Mouse (Mus musculus) forebrain, embryonic 10.5 days (tissue): ENCODE results near the gene Klhl8. TPM values are rescaled to one million over a fixed set of nuclear protein-coding genes. Genes with fewer than 3 reads are reported as not detected.
A peak's percentile ranks its signal among the peaks of the same experiment; 100 is the strongest.

ENCODE experiments used
- DNase-seq: peaks from one replicate; pipeline ENCODE4 v3.0.0-alpha.2; 2017; ENCODE audit warnings: low spot score; ENCODE audit errors: extremely low spot score
- H3K27ac ChIP-seq: fragments of 300-500 bp; sonication (generic); 2 replicates; pipeline ENCODE4 v1.5.1; 2016; ENCODE audit warnings: mild to moderate bottlenecking
- H3K27me3 ChIP-seq: fragments of 300-500 bp; sonication (generic); 2 replicates; pipeline ENCODE4 v1.6.1; 2016; ENCODE audit warnings: mild to moderate bottlenecking; ENCODE audit not compliant: poor library complexity, severe bottlenecking
- H3K36me3 ChIP-seq: fragments of 300-500 bp; sonication (generic); replicated peaks from 2 replicates; pipeline ENCODE4 v1.6.1; 2016; ENCODE audit warnings: mild to moderate bottlenecking, moderate library complexity
- H3K4me1 ChIP-seq: fragments of 300-500 bp; sonication (generic); 2 replicates; pipeline ENCODE4 v1.6.1; 2016
- H3K4me3 ChIP-seq: fragments of 300-500 bp; sonication (generic); 2 replicates; pipeline ENCODE4 v1.5.1; 2016; ENCODE audit warnings: mild to moderate bottlenecking, moderate library complexity
- H3K9me3 ChIP-seq: fragments of 300-500 bp; sonication (generic); 2 replicates; pipeline ENCODE4 v1.6.1; 2016; ENCODE audit warnings: mild to moderate bottlenecking, moderate library complexity
- WGBS: fragments of 180-500 bp; shearing (Covaris S2); methylation state at CpG from one replicate; pipeline ENCODE4 v1.1.7; 2016; 5-methylcytosine and 5-hydroxymethylcytosine counted together
- polyA plus RNA-seq: library from polyadenylated mRNA; unstranded; fragments of >200 nt; fragmentation: Nextera tagmentation; extraction: Ambion mirVana; gene quantifications from 2 replicates; pipeline ENCODE4 v1.2.1, GENCODE M21; 2016

Gene Klhl8
- polyA plus RNA-seq, 1 experiment from 2014 or later, result 9.9 TPM

DNA sequence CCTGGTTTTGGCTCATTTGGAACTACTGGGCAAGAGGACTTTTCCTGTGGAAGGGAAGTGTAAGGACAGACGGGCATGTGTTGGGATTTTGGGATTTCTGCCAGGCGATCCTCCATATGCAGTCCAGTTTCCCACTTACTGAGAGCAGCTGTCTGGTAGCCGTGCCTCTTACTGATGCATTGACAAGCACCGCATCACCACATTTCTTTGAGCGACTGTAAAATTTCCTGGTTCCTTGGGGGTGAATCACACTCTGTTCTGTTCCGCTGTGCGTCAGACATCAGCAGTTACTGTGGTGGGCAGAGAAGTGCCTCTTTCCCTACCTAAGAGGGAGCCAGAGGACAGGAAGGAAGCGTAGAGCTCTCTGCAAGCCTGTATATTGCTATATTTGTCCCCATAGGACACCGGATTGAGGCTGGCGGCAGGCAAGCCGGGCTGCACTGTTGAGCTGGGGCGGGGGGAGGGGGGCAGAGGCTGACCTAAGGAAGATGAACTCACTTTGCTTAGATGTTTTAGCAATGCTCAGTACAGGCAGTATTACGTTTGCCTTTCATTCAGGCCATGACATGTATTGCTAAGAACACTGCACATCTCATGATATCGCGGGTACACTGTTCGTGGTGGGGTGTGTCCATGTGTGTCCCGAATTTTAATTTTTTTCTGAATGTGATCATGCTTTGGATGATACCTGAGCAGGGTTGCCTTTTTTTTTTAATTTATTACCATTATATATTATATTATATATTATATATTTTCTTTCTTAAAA is 56.8 kb downstream of the Klhl8 start:
- H3K4me1 ChIP-seq, result peaks cover 4% of the 10 kb centered on the region; the same call in 1 of the 2 replicates
- no peak for DNase-seq
- no peak overlapping the region for H3K27ac ChIP-seq
- 86% methylated on average over 17 of the region's 17 CpGs for whole genome bisulfite sequencing
- peaks cover 6% of the 10 kb centered on the region; the same call in 1 of the 2 replicates for H3K27me3 ChIP-seq
- no peaks in the 10 kb centered on the region for H3K9me3 ChIP-seq
- H3K4me3 ChIP-seq, result no peak overlapping the region
- peaks cover 31% of the 10 kb centered on the region for H3K36me3 ChIP-seq

DNA sequence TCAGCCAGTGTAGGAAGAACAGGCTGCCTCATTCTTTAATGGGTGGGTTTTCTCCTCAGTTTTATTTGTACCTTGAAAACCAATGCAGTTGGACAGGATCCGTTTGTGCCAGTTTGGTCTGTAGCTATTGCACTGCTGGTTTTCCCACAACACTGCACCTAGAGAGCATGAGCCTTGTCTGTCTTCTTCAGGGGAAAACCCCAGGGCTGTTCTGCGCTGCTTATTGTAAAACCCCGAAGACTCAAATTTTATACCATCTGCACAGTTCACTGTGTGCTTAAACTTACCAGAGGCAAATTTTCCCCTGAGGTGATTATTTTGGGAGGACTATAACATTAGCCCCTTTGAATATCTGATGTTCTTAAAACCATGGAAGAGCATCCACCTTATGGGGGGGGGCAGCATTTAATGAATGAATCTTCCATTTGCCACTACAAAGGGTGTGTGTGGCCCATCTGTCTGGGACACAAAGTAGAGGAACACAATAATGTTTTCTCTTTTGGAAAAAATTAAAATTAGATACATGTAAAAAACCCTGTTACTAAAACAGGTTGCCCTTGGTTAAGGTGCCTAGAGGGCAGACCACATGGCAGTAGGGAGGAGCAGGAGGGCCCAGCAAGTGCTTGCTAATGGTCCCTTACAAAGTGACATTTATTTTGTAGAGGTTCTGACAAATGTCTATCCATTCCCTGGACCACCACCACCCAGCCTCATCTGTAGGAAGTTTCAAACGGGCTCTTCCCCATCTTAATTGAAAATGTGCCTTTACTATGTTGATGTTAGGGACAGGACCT is 58.1 kb downstream of the Klhl8 start:
- Histone ChIP-seq H3K27ac (no peak overlapping the region), H3K27me3 (peaks cover 16% of the 10 kb centered on the region; the same call in 1 of the 2 replicates), H3K4me3 (no peak overlapping the region), H3K4me1 (peaks cover 4% of the 10 kb centered on the region; the same call in 1 of the 2 replicates), H3K36me3 (peaks cover 44% of the 10 kb centered on the region), H3K9me3 (no peaks in the 10 kb centered on the region)
- 93% methylated on average over 4 of the region's 4 CpGs for WGBS
- DNase-seq, result no peak

DNA sequence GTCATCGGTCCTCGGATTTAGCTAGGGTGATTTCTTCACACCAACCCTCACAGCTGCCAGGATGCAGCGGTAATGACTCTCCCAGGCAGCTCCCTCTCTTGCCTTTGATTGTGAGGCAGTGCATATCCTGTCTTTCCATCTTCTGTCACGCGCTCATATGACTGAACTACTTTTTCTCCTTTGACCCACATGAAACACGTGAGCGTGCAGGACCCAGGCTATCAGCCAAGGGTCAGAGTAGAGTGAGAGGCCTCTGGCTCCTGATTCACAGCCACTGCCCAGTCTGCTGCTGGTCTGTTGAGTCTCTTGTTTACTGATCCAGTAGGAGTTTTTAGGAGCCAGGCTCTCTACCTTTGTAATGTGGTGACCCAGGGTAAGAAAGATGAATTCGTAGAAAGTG is 62.5 kb downstream of the Klhl8 start:
- peaks cover 56% of the 10 kb centered on the region for H3K36me3 ChIP-seq
- H3K4me3 ChIP-seq, result no peak overlapping the region
- 94% methylated on average over 8 of the region's 8 CpGs for WGBS
- no peaks in the 10 kb centered on the region for H3K9me3 ChIP-seq
- peaks cover 25% of the 10 kb centered on the region for H3K4me1 ChIP-seq
- no peak for DNase-seq
- H3K27me3 ChIP-seq, result peaks cover 42% of the 10 kb centered on the region; the same call in 1 of the 2 replicates
- H3K27ac ChIP-seq, result no peak overlapping the region

DNA sequence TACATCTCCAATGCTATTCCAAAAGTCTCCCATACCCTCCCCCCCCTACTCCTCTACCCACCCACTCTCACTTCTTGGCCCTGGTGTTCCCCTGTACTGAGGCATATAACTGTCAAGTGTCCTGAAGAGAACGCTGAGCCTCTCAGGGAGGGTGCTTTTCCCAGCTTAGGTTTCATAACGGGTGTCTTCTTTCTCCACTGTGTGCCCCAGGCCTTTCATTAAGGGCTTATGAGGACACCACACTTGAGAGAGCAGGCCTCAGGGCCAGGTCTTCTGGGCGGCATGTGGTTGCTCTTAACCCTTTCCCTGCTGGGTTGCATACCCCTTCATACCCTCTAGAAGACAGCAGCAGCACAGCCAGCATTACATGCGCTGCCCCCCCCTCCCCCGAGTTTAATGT is 64.5 kb downstream of the Klhl8 start:
- Histone ChIP-seq H3K27me3 (peaks cover 52% of the 10 kb centered on the region), H3K4me1 (peaks cover 25% of the 10 kb centered on the region), H3K4me3 (no peak overlapping the region), H3K36me3 (peaks cover 61% of the 10 kb centered on the region), H3K27ac (no peak overlapping the region), H3K9me3 (no peaks in the 10 kb centered on the region)
- DNase-seq, result no peak
- WGBS, result 53% methylated on average over 5 of the region's 5 CpGs

DNA sequence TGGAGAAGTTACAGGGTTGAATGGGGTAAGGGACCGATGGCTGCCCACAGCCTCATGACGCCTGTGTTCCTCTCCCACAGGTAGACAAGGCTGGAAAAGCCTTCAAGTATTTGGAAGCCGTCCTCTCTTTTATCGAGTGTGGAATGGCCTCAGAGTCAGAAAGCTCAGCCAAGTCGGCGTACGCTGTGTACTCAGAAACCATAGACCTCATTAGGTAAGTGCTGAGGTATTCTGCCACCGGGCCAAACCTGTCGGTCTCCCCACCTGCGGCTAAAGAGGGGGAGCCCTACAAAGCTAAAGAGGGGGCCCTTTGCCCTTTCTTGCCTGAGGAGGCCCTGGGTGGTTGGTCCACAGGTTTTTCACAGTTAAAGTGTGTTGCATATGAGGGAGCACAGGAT is 64.9 kb downstream of the Klhl8 start:
- peaks cover 52% of the 10 kb centered on the region for H3K27me3 ChIP-seq
- no peaks in the 10 kb centered on the region for H3K9me3 ChIP-seq
- H3K27ac ChIP-seq, result no peak overlapping the region
- WGBS, result 79% methylated on average over 10 of the region's 10 CpGs
- H3K36me3 ChIP-seq, result peaks cover 57% of the 10 kb centered on the region
- peaks cover 25% of the 10 kb centered on the region for H3K4me1 ChIP-seq
- no peak for DNase-seq
- no peak overlapping the region for H3K4me3 ChIP-seq

DNA sequence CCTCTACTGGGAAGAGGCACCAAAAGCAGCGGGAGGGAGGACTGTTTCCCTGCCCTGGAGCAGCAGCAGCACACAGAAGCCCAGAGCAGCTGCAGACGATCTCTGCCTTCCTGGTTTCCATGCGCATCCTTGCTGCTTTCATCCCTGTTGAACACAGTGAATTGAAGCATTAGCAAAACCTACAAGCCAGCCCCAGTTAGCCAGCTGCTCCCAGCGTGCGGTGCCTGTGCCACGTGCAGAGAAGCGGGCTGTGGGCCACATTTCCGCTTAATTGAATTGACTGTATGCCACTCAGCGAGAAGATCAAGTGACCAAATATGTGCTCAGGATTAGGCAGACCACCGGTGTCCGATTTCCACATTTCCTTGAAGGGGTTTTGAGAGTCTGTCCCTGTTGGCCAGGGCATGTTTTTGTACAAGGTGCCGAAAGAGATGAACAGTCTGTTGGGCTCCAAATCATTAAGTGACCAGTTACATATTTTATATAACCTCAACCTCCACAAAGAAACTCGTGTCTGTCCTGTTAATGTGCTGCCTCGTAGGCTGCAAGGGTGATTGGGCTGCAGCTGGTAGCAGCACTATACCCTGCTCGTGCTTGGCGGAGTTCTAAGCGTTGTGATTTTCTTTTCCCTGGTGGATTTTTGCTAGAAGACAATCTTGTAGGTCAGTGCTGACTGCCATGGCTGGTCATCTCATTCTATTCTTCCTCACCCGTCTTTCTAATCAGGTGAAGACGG is 65.5 kb downstream of the Klhl8 start:
- Histone ChIP-seq H3K4me1 (peaks cover 25% of the 10 kb centered on the region), H3K36me3 (peaks cover 51% of the 10 kb centered on the region), H3K27me3 (peaks cover 52% of the 10 kb centered on the region), H3K4me3 (no peak overlapping the region), H3K27ac (0 out of 2 replicates have a peak overlapping the region, but pooled peaks have one; percentile 2), H3K9me3 (no peaks in the 10 kb centered on the region)
- DNase-seq, result peak; percentile 68
- WGBS, result 51% methylated on average over 19 of the region's 19 CpGs

DNA sequence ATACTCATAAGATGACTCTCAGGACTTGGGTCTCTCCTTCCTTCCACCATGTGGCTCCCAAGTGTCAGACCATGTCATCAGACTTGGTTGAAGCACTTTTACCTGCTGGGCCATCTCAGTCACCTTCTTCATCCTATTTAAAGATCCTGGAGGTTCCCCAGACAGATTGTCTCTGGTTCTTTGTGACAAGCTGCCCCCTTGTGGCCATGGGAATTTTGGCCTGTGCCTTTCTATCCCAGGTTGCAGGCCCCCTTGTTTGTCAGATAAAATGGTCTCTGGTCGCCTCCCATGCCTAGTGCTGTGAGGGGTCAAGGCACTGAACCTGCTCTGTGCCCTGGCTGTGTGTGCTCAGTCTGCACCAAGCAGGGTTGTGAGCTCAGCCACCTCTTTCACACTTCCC is 67.1 kb downstream of the Klhl8 start:
- peaks cover 43% of the 10 kb centered on the region for H3K27me3 ChIP-seq
- no peak overlapping the region for H3K27ac ChIP-seq
- H3K36me3 ChIP-seq, result peaks cover 36% of the 10 kb centered on the region
- 55% methylated on average over 1 of the region's 1 CpGs for WGBS
- H3K9me3 ChIP-seq, result no peaks in the 10 kb centered on the region
- DNase-seq, result peak; percentile 44
- peaks cover 25% of the 10 kb centered on the region for H3K4me1 ChIP-seq
- no peak overlapping the region for H3K4me3 ChIP-seq

DNA sequence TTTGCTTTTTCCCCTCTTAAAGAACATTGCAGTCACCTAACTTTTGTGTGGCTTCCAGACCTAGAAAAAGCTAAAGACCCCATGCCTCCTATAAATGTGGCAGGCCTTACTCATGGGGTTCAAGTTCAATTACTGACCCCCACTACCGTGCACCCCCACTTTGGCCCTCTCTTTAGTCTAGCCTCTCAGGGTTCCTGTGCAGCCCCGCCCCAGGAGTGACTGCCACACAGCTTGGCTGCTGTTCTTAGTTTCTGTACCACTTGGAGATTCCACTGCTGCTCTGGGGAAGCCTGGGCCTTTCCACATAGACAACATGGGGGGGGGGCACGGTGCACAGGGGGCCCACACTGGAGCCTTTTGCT is 71.8 kb downstream of the Klhl8 start:
- H3K36me3 ChIP-seq, result peaks cover 21% of the 10 kb centered on the region
- H3K27ac ChIP-seq, result no peak overlapping the region
- H3K4me1 ChIP-seq, result peaks cover 11% of the 10 kb centered on the region
- DNase-seq, result no peak
- H3K4me3 ChIP-seq, result no peak overlapping the region
- 78% methylated on average over 3 of the region's 3 CpGs for WGBS
- no peaks in the 10 kb centered on the region for H3K9me3 ChIP-seq
- H3K27me3 ChIP-seq, result peaks cover 17% of the 10 kb centered on the region

DNA sequence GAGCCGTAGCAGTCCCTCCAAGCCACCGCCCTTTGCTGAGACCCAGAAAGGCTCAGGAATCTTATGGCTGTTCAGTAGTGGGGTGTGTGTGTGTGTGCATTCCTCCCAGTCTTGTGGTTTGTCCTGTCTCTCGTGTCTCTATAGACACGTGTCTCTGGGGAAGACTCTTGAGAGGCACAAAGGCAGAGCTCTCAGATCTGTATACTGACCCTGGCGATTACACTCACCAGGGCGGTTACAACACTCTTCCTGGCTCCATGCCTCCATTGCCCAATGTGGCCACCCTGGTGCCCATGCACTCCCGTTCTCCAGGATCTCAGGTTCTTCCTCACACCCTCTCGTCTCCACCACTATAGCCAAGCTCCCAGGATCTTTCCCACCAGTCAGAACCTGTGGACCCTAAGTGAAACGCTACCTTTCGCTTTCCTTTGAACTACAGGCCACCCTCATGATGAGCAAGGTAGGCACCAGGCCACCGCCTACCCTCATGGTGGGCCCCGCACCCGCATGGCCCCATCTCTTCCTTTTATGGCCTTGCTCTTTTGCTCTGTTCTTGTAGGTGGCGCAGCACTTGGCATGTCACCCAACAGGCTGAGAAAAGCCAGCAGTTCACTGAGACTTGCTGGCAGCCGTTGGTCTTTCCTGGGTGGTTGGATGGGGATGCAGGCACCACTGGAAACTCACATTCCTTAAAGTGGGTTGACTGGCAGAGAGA is 72.4 kb downstream of the Klhl8 start:
- DNase-seq, result no peak
- WGBS, result 89% methylated on average over 15 of the region's 15 CpGs
- H3K4me1 ChIP-seq, result peaks cover 11% of the 10 kb centered on the region

DNA sequence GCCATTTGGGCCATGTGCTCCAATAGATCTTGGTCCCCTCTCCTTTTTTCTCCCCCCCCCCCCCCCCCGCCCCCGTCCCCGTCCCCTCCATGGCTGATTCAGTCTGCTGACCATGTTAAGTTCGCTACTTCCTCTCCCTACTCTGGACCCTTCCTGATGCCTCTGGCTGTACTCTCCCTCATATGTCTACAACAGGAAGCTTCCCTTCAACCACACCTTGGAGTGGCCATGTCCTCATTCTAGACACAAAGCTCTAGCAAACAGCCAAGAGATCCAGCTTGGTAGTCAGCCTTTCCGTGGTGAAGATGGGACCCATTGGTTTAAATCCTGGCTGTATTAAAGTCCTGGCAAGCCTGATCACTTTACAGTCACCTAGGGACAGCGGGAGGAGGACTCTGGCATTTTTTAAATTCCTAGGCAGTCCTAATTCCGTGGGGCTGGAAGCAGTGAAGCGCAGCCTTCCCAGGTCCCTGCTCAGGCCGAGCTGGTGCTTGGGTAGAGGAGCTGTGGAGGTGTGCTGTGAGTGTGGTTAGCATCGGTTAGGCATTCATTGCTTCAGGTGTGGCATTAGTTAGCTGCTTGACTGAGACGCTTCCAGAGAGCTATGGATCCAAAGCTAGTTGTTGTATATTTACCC is 74.8 kb downstream of the Klhl8 start:
- Histone ChIP-seq H3K27ac (no peak overlapping the region), H3K9me3 (no peaks in the 10 kb centered on the region), H3K4me3 (no peak overlapping the region), H3K27me3 (no peaks in the 10 kb centered on the region), H3K36me3 (peaks cover 18% of the 10 kb centered on the region), H3K4me1 (peaks cover 11% of the 10 kb centered on the region)
- WGBS, result 66% methylated on average over 10 of the region's 11 CpGs
- no peak for DNase-seq

More for the DNA sequence above, 72.4 kb downstream of the Klhl8 start:
- H3K36me3 ChIP-seq, result peaks cover 27% of the 10 kb centered on the region
- H3K4me3 ChIP-seq, result no peak overlapping the region
- H3K27me3 ChIP-seq, result peaks cover 12% of the 10 kb centered on the region
- no peak overlapping the region for H3K27ac ChIP-seq
- H3K9me3 ChIP-seq, result no peaks in the 10 kb centered on the region

DNA sequence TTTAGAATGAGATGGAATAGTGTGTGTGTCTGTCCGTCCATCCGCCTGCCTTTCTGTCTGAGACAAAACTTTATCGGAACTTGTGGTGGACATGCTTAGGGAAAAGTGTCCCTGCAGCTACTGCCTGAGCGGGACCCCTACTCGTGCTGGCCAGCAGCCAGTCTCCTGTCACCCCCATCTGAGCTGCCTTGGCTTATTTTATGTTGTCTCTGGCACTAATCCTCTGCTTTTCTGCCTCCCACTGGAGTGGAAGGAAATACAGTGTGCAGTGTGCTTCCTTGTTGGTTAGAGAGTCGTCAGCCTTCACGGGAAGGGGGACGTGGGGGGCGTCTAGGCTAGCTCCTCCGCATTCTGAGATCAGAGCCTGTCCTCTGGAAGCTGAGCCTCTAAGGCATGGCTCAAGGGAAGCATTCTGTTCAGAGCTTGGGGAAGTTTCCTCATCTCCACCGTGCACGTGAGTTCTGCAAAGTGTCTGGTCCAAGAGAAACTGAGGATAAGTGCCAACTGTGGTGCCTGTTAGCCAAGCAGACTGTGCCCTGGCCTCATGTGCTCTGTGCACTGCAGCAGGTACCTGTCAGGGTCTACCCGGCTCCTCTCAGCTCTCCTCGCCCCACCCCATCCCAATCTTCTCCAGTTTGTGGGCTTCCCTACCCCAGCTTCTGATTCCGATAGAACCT is 75.5 kb downstream of the Klhl8 start:
- H3K36me3 ChIP-seq, result peaks cover 18% of the 10 kb centered on the region
- no peak for DNase-seq
- H3K4me3 ChIP-seq, result no peak overlapping the region
- no peaks in the 10 kb centered on the region for H3K27me3 ChIP-seq
- H3K9me3 ChIP-seq, result no peaks in the 10 kb centered on the region
- H3K4me1 ChIP-seq, result peaks cover 11% of the 10 kb centered on the region
- WGBS, result 90% methylated on average over 15 of the region's 15 CpGs
- no peak overlapping the region for H3K27ac ChIP-seq
